In the genomic region with DNA sequence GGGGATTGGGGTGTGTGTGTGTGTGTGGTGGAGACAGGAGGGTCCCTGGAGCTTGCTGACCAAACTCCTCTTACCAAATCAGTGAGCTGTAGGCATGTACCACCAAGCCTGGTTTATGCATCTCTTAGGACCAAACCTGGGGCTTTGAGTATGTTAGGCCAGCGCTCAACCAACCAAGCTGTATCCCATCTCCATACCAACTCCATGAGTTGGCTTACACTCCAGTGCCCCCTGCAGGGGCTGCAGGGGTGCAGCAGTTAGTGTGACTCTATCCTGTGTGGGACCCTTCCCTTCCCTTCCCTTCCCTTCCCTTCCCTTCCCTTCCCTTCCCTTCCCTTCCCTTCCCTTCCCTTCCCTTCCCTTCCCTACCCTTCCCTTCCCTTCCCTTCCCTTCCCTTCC, we compare ENCODE assay signal across 14 mouse cellular contexts. TPM values are rescaled to one million over a fixed set of nuclear protein-coding genes. Genes with fewer than 3 reads are reported as not detected.
A peak's percentile ranks its signal among the peaks of the same experiment; 100 is the strongest.
DNase-seq lines count a peak whose midpoint lies in the region; ATAC-seq and TF ChIP-seq lines count a peak whose summit lies in the region.
"Had no signal": no experiment of that assay in that cellular context is flagged by ENCODE, and none has a peak within 500 bp of the region (broad histone marks: within the 10 kb centered on the region; RNA-seq: fewer than 3 reads in every experiment).

No protein-coding gene starts in this region.

- peak; percentile 60 for TF ChIP-seq CTCF in heart, adult 2 months (IDR thresholded peaks at IDR 0.05)
- peak; percentile 69 for TF ChIP-seq CTCF in lung, adult 2 months (IDR thresholded peaks at IDR 0.05; ENCODE audit: insufficient read depth, low read length)
- peak; percentile 23; the same call in 1 of the 2 replicates for TF ChIP-seq CTCF in brain, embryonic 14.5 days (IDR thresholded peaks at IDR 0.05; ENCODE audit: borderline replicate concordance, extremely low read depth, insufficient read depth, insufficient read length)

- H3K4me1 ChIP-seq in heart, adult 2 months (ENCODE audit: control insufficient read depth, insufficient read depth, low read length), result no peaks in the 10 kb centered on the region
- no peaks in the 10 kb centered on the region for H3K4me1 ChIP-seq in lung, adult 2 months (ENCODE audit: control insufficient read depth, insufficient read depth, low read length)
- H3K4me1 ChIP-seq in forebrain, embryonic 14.5 days (ENCODE audit: control insufficient read depth, insufficient read depth, low read length), result no peaks in the 10 kb centered on the region
- H3K4me1 ChIP-seq: limb, embryonic 15.5 days had no signal

- H3K27ac ChIP-seq in heart, adult 2 months, result no peak overlapping the region
- H3K27ac ChIP-seq in forebrain, embryonic 14.5 days (ENCODE audit: low read depth, low read length), result no peak overlapping the region
- H3K27ac ChIP-seq: limb, embryonic 15.5 days had no signal

- TF ChIP-seq EP300 in heart, adult 2 months (IDR thresholded peaks at IDR 0.05; ENCODE audit: insufficient read depth, low read depth, low read length), result no peak

- H3K27me3 ChIP-seq in heart, adult 2 months (ENCODE audit: control insufficient read depth, insufficient read depth, low read length), result no peaks in the 10 kb centered on the region
- no peaks in the 10 kb centered on the region for H3K27me3 ChIP-seq in forebrain, embryonic 14.5 days (replicated peaks; ENCODE audit: control insufficient read depth, insufficient read depth, low read length)
- H3K27me3 ChIP-seq: limb, embryonic 15.5 days had no signal

- no peak overlapping the region for H3K4me3 ChIP-seq in heart, adult 2 months
- H3K4me3 ChIP-seq in lung, adult 2 months (replicated peaks; ENCODE audit: extremely low read depth, low read depth, low read length), result no peak overlapping the region
- no peak overlapping the region for H3K4me3 ChIP-seq in forebrain, embryonic 14.5 days (ENCODE audit: low read depth, low read length)
- H3K4me3 ChIP-seq: limb, embryonic 15.5 days; megakaryocyte, embryonic 14.5 days; myocyte had no signal

- no peak for TF ChIP-seq POLR2A in heart, adult 2 months (IDR thresholded peaks at IDR 0.05; ENCODE audit: insufficient read depth, low read depth, low read length)
- TF ChIP-seq POLR2A in lung, adult 2 months (IDR thresholded peaks at IDR 0.05; ENCODE audit: borderline replicate concordance, extremely low read depth, low read depth, low read length), result no peak
- no peak for TF ChIP-seq POLR2A in brain, embryonic 14.5 days (IDR thresholded peaks at IDR 0.05; ENCODE audit: borderline replicate concordance, extremely low read depth, insufficient read depth, insufficient read length, poor library complexity, severe bottlenecking)

- H3K4me2 ChIP-seq in forebrain, embryonic 14.5 days (ENCODE audit: low read length), result no peak overlapping the region
- H3K4me2 ChIP-seq: limb, embryonic 15.5 days had no signal

- H3K36me3 ChIP-seq in heart, adult 2 months (ENCODE audit: control insufficient read depth, insufficient read depth, low read length), result no peaks in the 10 kb centered on the region
- no peaks in the 10 kb centered on the region for H3K36me3 ChIP-seq in forebrain, embryonic 14.5 days (ENCODE audit: control insufficient read depth, insufficient read depth, low read length)
- H3K36me3 ChIP-seq: limb, embryonic 15.5 days had no signal

- DNase-seq in heart, adult 2 months, result no peak
- DNase-seq in heart, postnatal 14 days, result no peak
- no peak for DNase-seq in lung, adult 2 months
- no peak for DNase-seq in lung, adult 18-20 months
- peak; percentile 40 for DNase-seq in CD4-positive helper T cell, adult 2 months (ENCODE audit: low read depth, low spot score)
- DNase-seq in brain, embryonic 14.5 days (ENCODE audit: low read depth), result no peak
- DNase-seq in embryo, embryonic 11 days, result no peak
- no peak for DNase-seq in forebrain, embryonic 14.5 days (ENCODE audit: low spot score)
- DNase-seq: adrenal gland, postnatal 36 days; cerebellum, adult 11 months; kidney, postnatal 4 days had no signal

- ATAC-seq in forebrain, embryonic 14.5 days, result no peak

- H3K9ac ChIP-seq in heart, adult 2 months (ENCODE audit: low read depth, low read length), result no peak overlapping the region
- H3K9ac ChIP-seq in forebrain, embryonic 14.5 days (ENCODE audit: low read length), result no peak overlapping the region
- H3K9ac ChIP-seq: limb, embryonic 15.5 days had no signal

- intact Hi-C loops in heart, adult 2 months (cut with DNase I), result no loop called here
- intact Hi-C loops in heart, postnatal 14 days (cut with DNase I), result no loop called here

- no peaks in the 10 kb centered on the region; the same call in 1 of the 2 replicates for H3K9me3 ChIP-seq in forebrain, embryonic 14.5 days (replicated peaks; ENCODE audit: control insufficient read depth, low read length)
- H3K9me3 ChIP-seq: limb, embryonic 15.5 days had no signal

- WGBS in heart, adult 2 months, result 90% methylated on average over 1 of the region's 1 CpGs
- 88% methylated on average over 1 of the region's 1 CpGs for WGBS in lung, adult 2 months
- WGBS in forebrain, embryonic 14.5 days, result 75% methylated on average over 1 of the region's 1 CpGs

- H3K79me2 ChIP-seq in heart, adult 2 months (replicated peaks; ENCODE audit: control insufficient read depth, insufficient read depth, low read length), result no peaks in the 10 kb centered on the region

RNA-seq across cellular contexts. Expression of a gene that starts 16.6 kb away (rescaled TPM):
- 10 to 100 TPM; 74.6 to 80.6 TPM for total RNA-seq in heart, adult 2 months (2021)
- 40.4 and 75.4 TPM in 2 replicates for polyA plus RNA-seq in heart, adult 2 months (2012; rRNA removed)
- total RNA-seq in heart, postnatal 14 days (2021), result 10 to 100 TPM; 70.0 to 77.1 TPM
- polyA plus RNA-seq in lung, adult 2 months (2012; rRNA removed), result 44.1 and 53.8 TPM in 2 replicates
- 63.6 and 80.4 TPM in 2 replicates for polyA plus RNA-seq in brain, embryonic 14.5 days (2012; rRNA removed)
- 11.4 and 12.5 TPM in 2 replicates for polyA plus RNA-seq in forebrain, embryonic 14.5 days (2014; fragmentation: Nextera tagmentation; extraction: Ambion mirVana)

RNA-seq across cellular contexts. Expression of a gene that starts 19.6 kb away (rescaled TPM):
- total RNA-seq in heart, adult 2 months (2021), result 1 to 10 TPM; 2.3 to 3.9 TPM
- polyA plus RNA-seq in heart, adult 2 months (2012; rRNA removed), result 6.0 and 13.2 TPM in 2 replicates
- total RNA-seq in heart, postnatal 14 days (2021), result 1 to 10 TPM; 3.5 to 4.0 TPM
- polyA plus RNA-seq in lung, adult 2 months (2012; rRNA removed), result 3.2 and 6.9 TPM in 2 replicates
- 28.6 and 32.9 TPM in 2 replicates for polyA plus RNA-seq in brain, embryonic 14.5 days (2012; rRNA removed)
- 7.1 and 10.1 TPM in 2 replicates for polyA plus RNA-seq in forebrain, embryonic 14.5 days (2014; fragmentation: Nextera tagmentation; extraction: Ambion mirVana)

RNA-seq across cellular contexts. Expression of a gene that starts 39.8 kb away (rescaled TPM):
- total RNA-seq in heart, adult 2 months (2021), result 10 to 100 TPM; 15.8 to 22.0 TPM
- polyA plus RNA-seq in heart, adult 2 months (2012; rRNA removed), result 18.4 and 27.8 TPM in 2 replicates
- 10 to 100 TPM; 24.7 to 25.8 TPM for total RNA-seq in heart, postnatal 14 days (2021)
- 50.0 and 52.8 TPM in 2 replicates for polyA plus RNA-seq in lung, adult 2 months (2012; rRNA removed)
- polyA plus RNA-seq in brain, embryonic 14.5 days (2012; rRNA removed), result 49.7 and 55.0 TPM in 2 replicates
- 35.4 and 37.8 TPM in 2 replicates for polyA plus RNA-seq in forebrain, embryonic 14.5 days (2014; fragmentation: Nextera tagmentation; extraction: Ambion mirVana)

RNA-seq across cellular contexts. Expression of a gene that starts 55.4 kb away (rescaled TPM):
- total RNA-seq in heart, adult 2 months (2021), result 100 to 1,000 TPM; 199 to 228 TPM
- polyA plus RNA-seq in heart, adult 2 months (2012; rRNA removed), result 256 and 333 TPM in 2 replicates
- total RNA-seq in heart, postnatal 14 days (2021), result 100 to 1,000 TPM; 196 to 208 TPM
- 44.9 and 54.3 TPM in 2 replicates for polyA plus RNA-seq in lung, adult 2 months (2012; rRNA removed)
- 25.1 and 27.0 TPM in 2 replicates for polyA plus RNA-seq in brain, embryonic 14.5 days (2012; rRNA removed)
- 17.7 and 18.8 TPM in 2 replicates for polyA plus RNA-seq in forebrain, embryonic 14.5 days (2014; fragmentation: Nextera tagmentation; extraction: Ambion mirVana)
